Mouse (Mus musculus): ENCODE data around the gene Smarcd2.

Gene Smarcd2

GRCm38 (mm10) chr11:106220603-106221002 is 52.2 kb downstream of the Smarcd2 start:
- DNase-seq: no peak

DNA sequence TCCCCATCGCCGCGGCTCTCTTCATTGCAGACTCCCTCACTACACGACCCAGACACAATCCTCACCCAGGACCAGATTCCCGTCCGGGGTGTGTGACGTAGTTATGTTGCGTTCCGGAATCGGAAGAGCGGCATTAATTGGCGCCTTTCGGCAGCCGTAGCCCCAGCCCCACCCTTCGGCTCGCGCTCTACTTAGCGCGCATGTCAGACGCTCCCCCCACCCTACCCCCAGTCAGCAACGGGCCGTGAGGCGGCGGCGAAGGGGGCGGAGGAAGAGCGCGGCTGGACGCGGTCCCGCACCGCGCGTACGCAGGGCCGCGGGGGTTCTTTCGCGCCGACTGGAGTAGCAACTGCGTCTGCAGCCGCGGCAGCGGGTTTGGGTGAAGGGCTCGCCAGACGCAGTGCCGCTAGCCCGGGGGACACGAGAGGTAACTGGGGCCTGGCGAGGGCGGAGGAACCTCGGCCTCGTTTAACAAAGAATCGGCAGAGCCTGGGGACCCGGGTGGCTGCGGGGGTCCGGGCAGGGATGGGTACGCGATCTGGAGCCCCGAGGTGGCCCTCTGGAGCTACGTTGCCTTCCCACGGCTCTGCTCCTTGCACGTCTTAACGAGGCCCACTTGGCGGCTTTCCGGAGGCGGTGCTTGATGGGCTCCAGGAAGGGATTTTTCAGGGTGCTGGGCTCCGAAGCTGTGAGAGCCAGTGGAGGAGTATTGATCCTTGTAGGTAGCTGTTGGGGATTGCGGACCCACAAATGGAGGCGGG is 55.9 kb downstream of the Smarcd2 start, which contains the start of gene Ddx42:
TSS of gene Ddx42 (plus strand) at position 197 of the 761 bp plus-strand sequence.
- peak; percentile 83 for DNase-seq

DNA sequence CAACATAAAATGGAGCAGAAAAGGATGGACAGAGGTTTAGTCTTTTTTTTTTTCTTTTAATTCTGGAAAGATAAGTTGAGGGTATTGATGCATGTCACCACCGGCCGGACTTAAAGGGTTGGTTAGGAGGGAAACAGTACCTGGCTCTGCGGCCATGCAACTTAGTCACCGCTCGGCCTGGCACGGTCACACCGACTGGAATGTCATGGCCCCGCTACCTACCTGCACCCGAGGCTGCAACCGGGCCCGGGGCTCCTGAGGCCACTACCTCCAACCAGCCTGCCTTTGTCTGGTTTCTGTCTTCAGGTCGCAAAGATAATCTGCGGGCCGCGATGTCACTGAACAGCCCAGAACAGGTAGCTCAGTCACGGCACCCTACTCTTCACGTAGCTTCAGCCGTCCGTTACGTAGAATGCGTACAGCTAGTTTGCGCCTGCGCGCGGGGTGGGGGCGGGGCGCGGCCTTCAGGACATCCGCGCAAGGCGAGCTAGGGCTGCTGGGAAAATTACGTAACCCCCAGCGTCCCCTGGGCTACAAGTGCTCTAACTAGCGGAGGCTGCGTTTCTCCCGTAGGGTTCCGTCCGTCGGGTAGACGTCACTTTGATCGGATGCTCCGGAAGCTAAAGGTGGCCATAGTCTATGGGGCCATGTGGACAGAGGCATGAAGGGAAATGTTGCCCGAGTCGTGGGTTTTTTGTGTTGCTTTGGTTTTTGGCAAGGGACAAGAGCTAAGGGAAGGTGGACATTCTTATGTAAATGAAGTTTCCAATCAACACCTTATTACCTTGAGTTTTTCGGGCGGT is 56.6 kb downstream of the Smarcd2 start, which contains the start of gene Ccdc47:
TSS of gene Ccdc47 (minus strand) at position 418 of the 803 bp plus-strand sequence.
- DNase-seq: peak; percentile 83 to 91

GRCm38 (mm10) chr11:106215450-106215859 is 57.3 kb downstream of the Smarcd2 start:
- DNase-seq: no peak

DNA sequence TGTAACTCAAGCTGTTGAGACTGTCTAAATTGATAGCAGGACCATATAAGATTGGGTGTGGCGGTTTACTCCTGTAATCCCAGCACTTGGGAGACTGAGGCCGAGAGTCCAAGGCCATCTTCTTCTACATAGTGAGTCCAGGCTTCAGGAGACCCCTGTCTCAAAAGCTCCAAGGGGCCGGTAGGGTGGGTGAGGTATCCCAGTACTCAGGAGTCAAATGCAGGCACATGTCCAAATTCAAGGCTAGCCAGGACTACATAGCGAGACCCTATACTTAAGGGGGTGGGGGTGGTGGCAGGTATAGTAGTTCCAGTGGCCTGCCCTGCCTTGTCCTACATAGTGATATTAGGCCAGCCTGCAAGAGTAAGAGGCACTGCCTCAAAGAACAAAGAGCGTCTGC is 57.9 kb downstream of the Smarcd2 start:
- no peak for DNase-seq
